Mouse (Mus musculus) megakaryocyte progenitor cell, adult 5-6 weeks (primary cell): ENCODE data around the gene Sfxn2. TPM values are rescaled to one million over a fixed set of nuclear protein-coding genes. Genes with fewer than 3 reads are reported as not detected.
A peak's percentile ranks its signal among the peaks of the same experiment; 100 is the strongest.

Source experiments
- ATAC-seq: replicated peaks from 2 replicates; pipeline ENCODE4 v1.8.0; 2016; ENCODE audit warnings: mild to moderate bottlenecking, moderate TSS enrichment, inconsistent platforms; ENCODE audit not compliant: poor library complexity
- total RNA-seq, 2 experiments: library from RNA; stranded (forward) in 1 of 2; stranded (reverse) in 1 of 2; fragments of 157-497, 149-512 nt in 1 of 2; fragments of 200-1000 nt in 1 of 2; gene quantifications; 2 replicates each; pipeline versions ENCODE4 v1.2.3 to v1.2.4; 2015 to 2017

Gene Sfxn2
- total RNA-seq (2015) (7.8 and 9.2 TPM in 2 replicates), total RNA-seq (2017) (8.9 and 9.7 TPM in 2 replicates)

DNA sequence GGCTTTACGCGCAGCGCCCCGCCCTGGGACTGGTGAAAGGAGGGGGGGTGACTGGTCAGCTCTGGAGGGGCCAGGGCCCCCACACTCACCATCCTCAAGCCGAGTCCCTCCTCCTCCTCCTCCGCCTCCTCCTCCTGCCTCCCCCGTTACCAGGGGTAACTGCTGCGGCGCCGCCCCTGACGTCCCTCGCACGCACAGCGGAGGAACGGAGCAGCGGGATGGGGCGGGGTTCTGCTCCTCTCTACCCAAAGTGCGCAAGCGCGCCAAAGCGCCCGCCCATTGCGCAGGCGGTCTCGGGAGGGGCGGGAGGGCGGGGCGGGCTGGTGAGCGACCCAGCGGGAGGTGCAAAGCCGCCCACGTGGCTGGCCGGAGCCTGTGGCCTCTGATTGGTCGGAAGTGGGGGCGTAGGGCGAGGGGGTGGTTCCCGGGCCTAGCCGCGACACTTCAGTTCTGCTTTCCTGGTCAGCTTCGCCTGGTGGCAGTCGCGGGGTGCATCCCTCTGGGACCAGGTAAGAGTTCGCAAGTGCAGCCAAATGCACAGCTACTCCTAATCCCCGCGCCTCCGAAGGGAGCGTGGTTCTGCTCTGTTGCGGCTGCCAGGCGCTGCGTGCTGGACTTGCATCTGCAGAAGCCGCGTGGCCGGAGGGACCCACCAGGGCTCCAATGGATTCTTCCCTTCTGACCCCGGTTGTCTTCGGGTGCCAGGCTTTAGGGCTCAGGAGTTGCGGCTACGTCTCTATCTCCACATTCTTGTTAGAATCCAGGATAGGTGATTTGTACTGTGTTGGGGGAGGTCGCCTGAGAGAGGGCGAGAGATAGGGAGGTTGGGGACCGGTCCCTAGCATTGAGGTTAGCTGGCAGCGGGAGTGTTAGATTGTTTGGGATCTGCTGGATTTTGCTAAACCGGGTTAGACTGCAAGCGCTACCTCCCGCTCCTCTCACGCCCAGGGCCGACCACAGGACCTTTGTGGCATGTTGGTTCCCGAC, at the start of gene Sfxn2, which contains the start of gene Arl3:
TSS of gene Sfxn2 (plus strand) at position 415 of the 987 bp plus-strand sequence.
TSS of gene Arl3 (minus strand) at position 248 of the 987 bp plus-strand sequence.
- ATAC-seq, result peak; percentile 97

DNA sequence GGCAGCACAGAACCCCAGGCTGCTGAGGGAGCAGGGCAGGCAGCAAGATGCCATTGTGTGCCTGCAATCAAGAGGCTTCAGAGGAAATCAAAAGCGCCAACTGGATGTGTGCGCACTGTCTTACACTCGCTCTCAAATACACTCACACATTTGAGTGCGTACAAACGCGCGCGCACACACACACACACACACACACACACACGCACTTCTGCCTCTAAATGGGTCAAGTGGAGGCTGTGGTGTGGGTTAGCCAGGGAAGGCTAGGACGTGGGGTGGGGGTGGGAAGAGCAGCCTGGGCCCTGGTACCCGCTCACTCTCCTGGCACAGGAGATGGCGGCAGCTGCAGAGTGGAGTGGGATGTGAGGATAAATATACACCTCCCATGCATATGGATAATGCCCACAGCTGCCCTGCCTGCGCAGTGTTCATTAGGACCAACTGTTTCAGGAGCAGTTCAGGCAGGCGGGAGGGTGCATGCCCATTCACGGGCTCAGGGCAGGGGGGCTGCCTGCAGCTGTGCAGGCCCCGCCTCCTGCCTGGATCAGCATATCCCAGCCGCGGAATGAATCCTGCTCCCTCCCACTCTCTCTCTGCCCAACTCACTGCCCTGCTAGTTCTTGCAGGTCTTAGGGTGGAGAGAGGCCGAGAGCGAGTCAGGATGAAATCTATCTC, 49.5 kb upstream of the Sfxn2 start:
- no peak for ATAC-seq

DNA sequence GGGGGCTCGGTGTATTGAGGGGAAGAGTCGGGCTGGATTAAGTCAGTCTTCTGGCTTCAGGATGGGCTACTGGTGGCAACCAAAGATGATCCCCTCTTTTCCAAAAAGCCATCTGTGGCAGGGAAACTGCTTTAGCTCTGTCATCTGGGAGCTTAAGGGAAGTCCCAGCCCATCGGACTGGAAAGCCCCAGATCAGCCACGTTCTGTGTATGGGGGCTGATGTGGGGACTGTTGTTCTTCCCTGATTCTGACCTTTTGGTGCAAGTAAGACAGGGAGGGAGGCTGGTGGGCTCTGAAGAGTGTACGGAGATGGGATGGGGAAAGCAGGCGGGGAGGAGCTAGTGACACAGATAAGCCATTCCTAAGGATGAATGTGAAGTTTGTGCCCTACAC, 49.0 kb upstream of the Sfxn2 start:
- ATAC-seq, result no peak

DNA sequence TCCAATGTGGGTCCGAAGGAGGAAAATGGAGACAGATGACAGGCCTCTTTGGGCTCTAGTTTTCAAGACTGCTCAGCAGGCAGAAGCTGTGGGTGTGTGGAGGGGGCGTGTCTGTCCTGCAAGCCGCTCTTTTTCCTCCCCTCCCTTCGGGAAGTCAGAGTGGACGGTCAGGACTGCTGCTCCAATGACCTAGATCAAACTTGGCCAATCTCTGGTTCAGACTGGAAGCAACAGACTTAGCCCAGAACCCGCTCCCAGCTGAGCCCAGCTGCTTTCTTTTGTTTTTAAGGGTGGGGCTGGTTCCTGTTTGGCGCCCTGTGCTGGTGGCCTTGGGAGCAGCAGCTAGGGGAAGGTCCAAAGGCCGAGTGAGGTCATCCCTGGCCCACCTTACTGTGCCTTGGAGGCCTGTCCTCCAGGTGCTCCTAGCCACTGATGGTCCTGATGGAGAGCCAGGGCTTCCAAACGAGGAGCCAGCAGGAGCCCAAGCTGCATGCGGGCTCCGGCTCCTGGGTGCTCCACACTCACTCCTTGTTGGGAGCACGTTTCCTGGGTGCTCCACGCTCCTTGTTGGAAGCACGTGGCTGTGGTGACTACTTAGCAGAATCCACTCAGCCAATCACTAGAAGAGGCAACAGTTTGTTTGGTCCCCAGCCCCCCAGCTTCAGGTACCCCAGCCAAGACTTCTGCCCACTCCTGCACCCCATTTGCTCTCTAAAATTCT, 48.4 kb upstream of the Sfxn2 start:
- 0 out of 2 replicates have a peak, but pooled peaks have one; percentile 26 for ATAC-seq

DNA sequence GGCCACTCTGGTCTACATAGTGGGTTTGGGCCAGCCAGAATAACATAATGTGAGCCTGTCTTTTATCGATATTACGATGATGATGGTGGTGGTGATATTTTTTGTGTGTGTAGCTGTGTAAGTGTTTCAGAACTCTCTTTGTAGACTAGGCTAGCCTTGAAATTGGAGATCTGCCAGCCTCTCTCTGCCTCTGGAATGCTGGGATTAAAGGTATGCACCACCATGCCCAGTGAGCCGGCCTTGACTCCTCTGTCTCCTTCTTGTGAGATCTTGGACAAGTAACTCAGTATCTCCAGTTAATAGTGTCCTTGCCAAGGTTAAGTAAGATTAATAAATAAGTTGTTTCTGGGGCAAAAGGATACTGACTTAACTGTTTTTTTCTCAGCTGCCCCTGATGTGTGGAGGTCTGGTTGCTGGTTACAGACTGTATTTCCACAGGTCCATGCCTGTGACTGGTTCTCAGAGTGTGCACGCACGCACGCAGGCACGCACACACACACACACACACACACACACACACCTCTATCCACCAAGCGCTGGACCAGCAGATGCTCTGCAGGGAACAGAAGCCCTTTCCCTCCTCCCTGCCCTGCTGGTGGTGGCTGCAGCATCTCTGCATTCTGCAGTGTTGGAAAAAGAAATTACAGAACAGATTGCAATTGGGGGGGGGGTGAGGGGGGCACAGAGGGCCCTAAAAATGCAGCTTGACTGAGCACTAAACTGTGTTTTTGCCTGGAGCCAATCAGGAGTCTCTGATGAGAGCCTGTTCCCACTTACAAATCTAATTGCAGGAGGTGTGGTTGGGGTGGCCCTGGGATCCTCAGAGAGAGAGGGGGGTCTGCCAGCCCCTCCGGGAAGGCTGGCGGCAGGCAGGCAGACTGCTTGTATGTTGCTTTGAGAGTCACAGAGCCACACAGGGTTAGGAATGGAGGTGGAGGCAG, 47.2 kb upstream of the Sfxn2 start:
- no peak for ATAC-seq

DNA sequence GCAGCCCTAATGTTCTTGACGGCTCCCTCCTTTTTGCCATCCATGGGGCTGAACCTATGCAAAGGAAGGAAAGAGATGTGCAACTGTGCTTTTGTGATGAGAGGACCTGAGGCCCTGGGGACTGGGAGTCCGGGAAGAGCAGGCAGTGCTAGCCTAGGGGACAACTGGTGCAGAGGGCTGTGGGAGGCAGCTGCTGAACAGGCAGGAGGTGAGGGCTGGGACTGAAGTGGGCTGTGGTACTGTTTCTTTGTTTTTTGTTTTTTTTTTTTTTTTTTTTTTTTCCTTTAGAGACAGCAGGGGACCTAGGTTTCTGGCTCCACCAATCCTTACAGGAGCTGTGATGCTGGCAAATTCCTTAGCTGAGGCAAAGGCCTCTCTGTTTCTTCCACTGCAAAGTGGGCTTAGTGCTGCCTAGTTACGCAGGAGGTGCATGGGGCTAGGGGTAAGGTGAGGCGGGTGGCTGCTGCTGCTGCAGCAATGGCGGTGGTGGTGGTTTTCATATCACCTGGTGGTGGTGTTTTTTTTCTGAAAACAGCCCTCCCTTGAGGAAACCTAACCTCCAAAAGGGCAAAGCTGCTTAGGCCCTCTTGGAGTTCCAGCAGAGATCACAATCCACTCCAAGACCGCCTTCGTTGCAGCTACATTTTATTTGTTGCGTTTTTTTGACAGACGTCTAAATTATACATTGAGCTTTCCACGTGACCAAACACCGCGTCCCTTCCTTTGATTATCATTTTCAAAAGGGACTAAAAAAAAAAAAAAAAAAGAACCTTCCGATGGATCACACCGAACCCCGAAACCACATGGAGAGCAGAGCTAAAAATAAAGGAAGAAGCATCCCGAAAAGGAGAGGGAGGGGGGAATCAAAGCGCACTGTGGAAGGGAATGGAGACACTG, 45.3 kb upstream of the Sfxn2 start:
- no peak for ATAC-seq

DNA sequence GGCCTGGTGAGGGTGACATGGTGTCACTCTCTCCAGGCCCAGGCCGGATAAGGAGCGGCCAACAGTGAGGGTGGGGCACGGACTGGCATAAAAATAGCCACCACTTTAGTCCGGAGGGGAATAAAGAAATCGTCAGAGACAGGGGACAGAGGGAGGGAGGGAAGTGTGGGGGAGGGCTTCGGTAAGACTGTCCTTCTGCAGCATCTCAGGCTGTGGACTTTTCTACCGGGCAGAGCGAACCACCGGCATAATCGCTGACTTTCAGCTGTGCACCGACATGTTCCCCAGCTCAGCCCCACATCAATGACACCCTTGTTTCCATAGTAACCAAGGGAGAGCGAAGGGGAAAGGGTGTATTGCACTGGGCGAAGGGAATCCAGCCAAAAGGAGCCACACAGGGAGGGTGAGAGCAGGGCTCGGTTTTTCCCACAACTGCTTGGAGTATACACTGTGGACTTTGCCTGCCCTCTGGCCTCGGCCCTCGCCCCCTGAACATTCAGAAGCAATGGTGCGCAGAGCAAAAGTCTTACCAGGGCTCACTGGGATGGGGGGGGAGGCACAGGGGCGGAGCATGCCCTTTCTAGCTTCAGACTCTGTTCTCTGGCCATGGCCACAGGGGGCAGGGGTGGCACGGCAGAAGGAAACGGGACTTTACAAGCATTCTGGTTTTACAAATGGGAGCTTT, 44.5 kb upstream of the Sfxn2 start:
- peak; percentile 55 for ATAC-seq

DNA sequence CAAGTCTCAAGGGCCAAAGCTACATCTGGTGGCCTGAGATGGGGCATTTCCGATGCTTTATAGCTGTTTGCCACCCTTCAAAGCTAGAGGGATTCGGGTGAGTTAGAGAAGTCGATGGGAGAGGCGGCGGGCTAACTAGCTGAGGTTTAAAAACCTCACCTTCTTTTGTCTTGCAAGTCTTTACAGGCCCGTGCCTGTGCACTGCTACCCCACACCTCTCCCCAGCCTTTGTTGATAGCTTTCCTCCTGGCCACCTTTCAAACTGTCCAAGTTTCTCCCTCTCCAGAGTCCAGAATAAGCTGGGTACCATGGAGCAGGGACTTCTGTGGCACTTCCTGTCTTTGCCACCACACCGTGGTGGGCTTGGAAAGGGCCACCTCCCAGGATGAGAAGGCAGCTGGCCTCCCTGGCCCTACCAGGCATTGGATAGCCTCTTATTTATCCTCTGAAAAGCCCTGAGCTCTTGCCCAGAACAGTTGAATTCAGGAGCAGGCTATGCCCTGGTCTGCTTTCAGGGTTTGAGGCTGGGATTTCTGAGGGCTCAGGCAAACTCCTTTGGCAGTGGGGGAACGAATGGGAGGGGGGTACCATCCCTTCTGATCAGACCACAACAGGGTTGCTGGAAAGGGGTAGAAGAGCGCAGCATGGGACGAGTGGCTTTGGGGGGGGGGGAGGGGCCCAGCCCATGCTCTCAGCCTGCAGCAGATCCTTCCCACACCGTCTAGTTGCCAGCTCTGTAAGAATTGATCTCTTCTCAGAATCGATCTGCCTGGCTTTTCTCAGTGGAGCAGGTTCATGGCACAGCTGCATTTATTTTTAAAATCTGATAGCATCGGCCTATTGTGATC, 43.3 kb upstream of the Sfxn2 start:
- no peak for ATAC-seq

DNA sequence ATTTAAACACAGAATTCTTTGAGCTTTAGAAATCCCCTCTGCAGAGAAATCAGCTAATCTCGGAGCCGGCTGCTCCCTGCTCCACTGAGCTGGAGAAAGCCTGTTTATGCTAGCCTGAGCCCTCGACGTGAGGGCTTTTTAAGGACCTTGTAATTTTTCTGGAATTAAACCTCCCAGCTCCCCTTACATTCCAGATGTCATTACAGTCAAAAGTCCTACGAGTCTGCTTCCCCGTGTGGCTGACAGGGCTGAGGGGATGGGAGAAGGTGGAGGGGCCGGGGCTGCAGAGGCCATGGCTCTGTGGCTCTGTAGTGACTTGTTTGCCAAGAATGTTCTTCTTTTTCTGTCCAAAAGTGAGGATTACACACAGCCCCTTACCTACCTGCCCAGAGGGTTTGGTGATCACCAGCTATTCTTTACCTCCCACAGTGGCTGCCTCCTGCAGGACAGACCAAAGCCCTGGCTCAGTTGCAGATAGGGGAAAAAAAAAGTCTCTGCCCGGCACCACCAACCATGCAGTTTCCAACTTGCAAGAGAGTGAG, 42.6 kb upstream of the Sfxn2 start:
- no peak for ATAC-seq

DNA sequence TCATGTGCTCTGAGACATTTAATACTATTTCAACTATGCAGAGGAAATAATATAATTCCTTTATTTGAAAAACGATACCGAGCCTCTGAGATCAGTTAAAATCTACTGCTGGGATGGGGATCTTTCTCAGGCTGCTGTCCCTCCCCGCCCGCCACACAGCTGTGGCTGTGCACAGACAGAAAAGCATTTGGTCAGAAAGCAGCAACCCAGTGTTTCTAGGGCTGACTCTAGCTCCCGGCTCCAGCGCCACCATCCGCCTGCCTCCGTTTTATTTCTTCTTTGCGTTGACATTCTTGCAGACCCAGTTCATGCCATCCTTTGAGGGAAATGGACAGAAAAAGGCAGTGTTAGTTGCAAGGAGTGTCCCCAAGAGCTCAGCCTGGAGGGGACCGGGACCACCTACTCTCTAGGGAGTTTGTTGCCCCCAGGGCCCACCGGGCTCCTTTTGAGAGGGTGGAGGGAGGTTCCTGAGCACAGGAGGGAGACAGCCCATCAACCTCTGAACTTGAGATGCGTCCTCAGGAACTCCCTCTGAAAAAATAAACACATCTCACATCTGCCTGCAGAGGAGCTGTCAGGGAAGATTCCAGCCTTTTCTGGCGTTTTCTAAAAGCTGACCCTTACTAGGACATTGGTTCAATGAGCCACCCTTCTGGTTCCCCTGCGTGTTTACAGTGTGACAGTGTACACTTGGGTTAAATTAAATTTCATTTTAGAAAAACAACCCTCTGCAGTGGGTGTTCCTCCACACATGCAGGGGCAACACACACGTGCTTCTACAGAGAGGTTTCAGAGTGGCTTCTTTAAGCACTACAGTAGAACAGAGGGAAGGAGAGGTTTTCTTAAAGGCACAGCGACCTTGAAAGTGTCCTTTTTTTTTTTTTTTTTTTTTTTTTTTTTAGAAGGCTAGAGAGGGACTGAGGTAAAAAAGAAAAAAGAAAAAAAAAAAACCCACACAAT, 41.8 kb upstream of the Sfxn2 start:
- ATAC-seq, result peak; percentile 17

DNA sequence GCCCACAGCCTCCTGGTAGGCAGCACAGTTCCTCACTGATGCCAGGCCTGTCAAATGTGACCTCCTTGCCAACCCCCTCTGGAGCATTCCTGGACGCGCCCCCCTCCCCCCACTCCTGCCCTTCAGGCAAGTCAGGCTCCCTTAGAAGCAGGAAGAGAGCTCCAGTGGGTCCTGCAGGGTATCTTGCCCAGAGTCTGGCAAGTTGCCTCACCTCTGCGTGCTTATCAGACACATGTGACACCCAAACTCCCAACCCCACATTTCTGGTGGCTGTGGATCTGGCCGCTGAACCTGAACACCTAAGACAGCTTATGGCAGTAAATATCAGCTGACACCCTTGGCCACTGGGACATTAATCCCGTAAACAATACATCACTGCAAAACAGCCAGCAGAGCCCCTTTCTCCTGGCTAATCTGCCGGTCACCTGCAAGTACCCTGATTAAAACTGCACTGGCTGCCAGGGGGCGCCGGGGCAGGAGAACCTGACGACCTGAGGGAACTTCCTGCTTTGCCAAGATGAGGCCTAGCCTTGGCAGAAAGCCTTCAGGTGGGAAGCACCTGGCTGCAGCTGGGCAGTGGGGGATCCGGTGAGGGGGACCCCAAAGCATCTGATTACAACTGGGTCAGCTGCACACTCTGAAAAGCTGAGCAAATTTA, 41.0 kb upstream of the Sfxn2 start:
- ATAC-seq, result peak; percentile 66

DNA sequence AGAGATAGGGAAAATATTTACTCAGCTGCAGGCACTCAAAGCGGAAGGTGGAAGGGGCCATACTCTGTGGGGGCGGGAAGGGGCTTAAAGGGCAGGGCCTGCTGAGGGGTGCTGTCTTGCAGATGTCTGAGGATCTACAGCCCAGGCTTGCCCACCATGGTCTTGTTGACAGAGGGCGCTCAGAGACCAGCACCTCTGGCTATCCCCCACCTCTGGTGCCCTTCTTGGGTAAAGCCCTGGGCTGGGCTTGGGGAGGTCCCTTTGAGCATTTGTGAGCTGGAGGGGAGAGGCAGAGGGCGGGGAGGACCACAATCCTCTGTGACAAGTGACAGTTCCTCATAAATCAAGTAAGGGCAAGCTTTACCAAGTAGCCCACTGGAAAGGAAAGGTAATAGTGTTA, 40.1 kb upstream of the Sfxn2 start:
- ATAC-seq, result no peak

DNA sequence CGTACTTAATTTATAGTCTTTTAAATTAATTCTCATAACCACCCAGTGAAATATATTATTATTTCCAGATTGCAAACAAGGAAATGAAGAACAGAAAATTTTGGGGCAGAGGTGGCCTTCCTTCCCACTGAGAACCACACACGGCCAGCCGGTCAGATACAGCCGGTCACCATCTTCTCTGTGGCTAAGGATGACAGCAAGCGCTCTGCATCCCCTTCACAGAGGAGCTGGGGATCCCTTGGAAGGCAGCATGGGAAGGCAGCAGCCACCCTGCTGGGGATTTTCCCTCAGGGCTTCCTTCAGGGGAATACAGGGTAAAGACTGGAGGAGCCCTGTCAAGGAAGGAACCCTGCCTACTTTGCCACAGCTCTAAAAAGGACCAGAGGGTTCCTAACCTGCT, 39.6 kb upstream of the Sfxn2 start:
- ATAC-seq, result no peak

DNA sequence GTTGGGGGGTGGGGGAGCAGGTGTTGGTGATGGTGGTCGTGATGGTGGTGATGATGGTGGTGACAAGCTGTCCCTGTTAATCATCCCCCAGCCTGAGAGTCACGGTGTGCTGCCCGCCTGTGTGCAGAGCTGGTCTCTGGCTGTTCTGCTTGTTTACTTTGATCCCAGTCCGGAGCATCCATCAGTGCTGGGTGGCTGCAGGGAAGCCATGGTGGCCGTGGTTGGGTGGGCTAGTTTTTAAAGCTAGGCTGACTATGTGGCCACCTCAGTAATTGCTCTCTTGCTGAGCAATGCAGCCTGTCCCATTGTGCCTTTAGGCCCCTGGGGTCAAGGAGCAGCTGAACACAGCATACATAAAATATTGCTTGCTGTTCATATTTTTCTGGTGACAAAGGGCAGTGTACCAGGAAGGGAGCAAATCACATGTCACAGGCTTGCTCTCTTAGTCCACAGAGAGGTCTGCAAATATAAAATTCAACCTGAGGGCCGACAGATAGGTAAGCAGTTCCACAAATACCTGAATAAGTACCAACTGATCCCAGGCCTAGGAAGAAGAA, 38.5 kb upstream of the Sfxn2 start:
- no peak for ATAC-seq

DNA sequence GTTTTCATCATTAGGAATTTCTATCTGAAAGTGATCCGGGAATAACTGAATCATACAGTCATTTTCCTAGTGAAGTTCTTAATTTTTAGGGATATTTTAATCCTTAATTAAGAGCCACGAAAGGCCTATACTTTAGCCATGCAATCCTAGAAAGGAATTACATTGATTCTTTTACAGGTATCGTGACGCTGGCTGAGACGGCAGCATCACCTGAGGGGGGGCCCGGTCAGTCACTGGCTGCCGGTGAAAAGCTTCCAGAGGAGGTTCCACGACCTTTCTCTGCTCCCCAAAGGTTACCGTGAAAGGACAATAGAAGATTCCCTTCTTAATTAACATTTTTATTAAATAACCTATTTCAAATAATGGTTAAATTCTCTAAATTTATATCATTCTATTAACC, 35.8 kb upstream of the Sfxn2 start:
- no peak for ATAC-seq
